Mouse (Mus musculus) B cell, adult 2 months (primary cell): ENCODE results near the gene Sptbn1.
"Not testable (repeated sequence)": the region's sequence is repeated elsewhere in the genome, so short reads cannot be mapped to it uniquely, and the experiment has no call there.

Experiments
- DNase-seq, 2 experiments: peaks; one replicate each; pipeline ENCODE4 v3.0.0; 2022

Sptbn1 gene

GRCm38 (mm10) chr11:30255211-30255610, 12.8 kb downstream of the Sptbn1 start:
- DNase-seq: not testable (repeated sequence)

- no peak for DNase-seq
Observed at GRCm38 (mm10) chr11:30251294-30251904, 16.6 kb downstream of the Sptbn1 start.

GRCm38 (mm10) chr11:30249452-30250016, 18.4 kb downstream of the Sptbn1 start:
- DNase-seq: no peak

- DNase-seq: no peak
Observed at GRCm38 (mm10) chr11:30247106-30247505, 20.9 kb downstream of the Sptbn1 start.

GRCm38 (mm10) chr11:30246161-30246560, 21.8 kb downstream of the Sptbn1 start:
- no peak for DNase-seq

- no peak for DNase-seq
Observed at GRCm38 (mm10) chr11:30244172-30244571, 23.8 kb downstream of the Sptbn1 start.

- no peak for DNase-seq
Observed at GRCm38 (mm10) chr11:30243591-30243990, 24.4 kb downstream of the Sptbn1 start.

- no peak for DNase-seq
Observed at GRCm38 (mm10) chr11:30240861-30241260, 27.1 kb downstream of the Sptbn1 start.

- DNase-seq: peak; percentile 34 to 42
Observed at GRCm38 (mm10) chr11:30237960-30238359, 30.0 kb downstream of the Sptbn1 start.

- no peak for DNase-seq
Observed at GRCm38 (mm10) chr11:30236681-30237242, 31.2 kb downstream of the Sptbn1 start.

- no peak for DNase-seq
Observed at GRCm38 (mm10) chr11:30235666-30236065, 32.3 kb downstream of the Sptbn1 start.

- no peak for DNase-seq
Observed at GRCm38 (mm10) chr11:30235218-30235617, 32.8 kb downstream of the Sptbn1 start.

GRCm38 (mm10) chr11:30233946-30234345, 34.0 kb downstream of the Sptbn1 start:
- DNase-seq: no peak

GRCm38 (mm10) chr11:30232082-30232481, 35.9 kb downstream of the Sptbn1 start:
- DNase-seq: no peak

GRCm38 (mm10) chr11:30231336-30231735, 36.6 kb downstream of the Sptbn1 start:
- no peak for DNase-seq

- DNase-seq: no peak
Observed at GRCm38 (mm10) chr11:30230330-30230771, 37.6 kb downstream of the Sptbn1 start.

- DNase-seq: no peak
Observed at GRCm38 (mm10) chr11:30226756-30227155, 41.2 kb downstream of the Sptbn1 start.

- DNase-seq: no peak
Observed at GRCm38 (mm10) chr11:30224599-30224998, 43.4 kb downstream of the Sptbn1 start.

GRCm38 (mm10) chr11:30222636-30223035, 45.3 kb downstream of the Sptbn1 start:
- DNase-seq: peak; percentile 61 to 64

GRCm38 (mm10) chr11:30221043-30221442, 46.9 kb downstream of the Sptbn1 start:
- no peak for DNase-seq

GRCm38 (mm10) chr11:30218386-30218785, 49.6 kb downstream of the Sptbn1 start:
- no peak for DNase-seq

GRCm38 (mm10) chr11:30217496-30217895, 50.5 kb downstream of the Sptbn1 start:
- DNase-seq: no peak

GRCm38 (mm10) chr11:30211663-30212416, 56.1 kb downstream of the Sptbn1 start:
- DNase-seq: no peak

- DNase-seq: no peak
Observed at GRCm38 (mm10) chr11:30211141-30211540, 56.8 kb downstream of the Sptbn1 start.
